Mouse (Mus musculus): ENCODE results near the gene Sstr4. TPM values are rescaled to one million over a fixed set of nuclear protein-coding genes. Genes with fewer than 3 reads are reported as not detected.

Gene Sstr4
- polyA plus RNA-seq, 1 experiment from 2014 or later = 0.52 TPM

Other genes starting within 250 kb of the Sstr4 start
- gene Thbd, start 12.8 kb downstream of the Sstr4 start, polyA plus RNA-seq (2014; fragmentation: Nextera tagmentation; extraction: Ambion mirVana) = 4.9 and 6.0 TPM in 2 replicates
- gene Cd93, start 48.2 kb downstream of the Sstr4 start, polyA plus RNA-seq (2014; fragmentation: Nextera tagmentation; extraction: Ambion mirVana) = 5.2 and 5.8 TPM in 2 replicates